Mouse (Mus musculus) myocyte (in vitro differentiated cells): Measurements from ENCODE around the gene Alox12b.

Experiments used
- CEBPB ChIP-seq: IDR thresholded peaks from 2 replicates; pipeline ENCODE4 v1.6.1; 2011; ENCODE audit warnings: mild to moderate bottlenecking, moderate library complexity; ENCODE audit not compliant: poor library complexity, insufficient read depth, severe bottlenecking
- E2F4 ChIP-seq: IDR thresholded peaks from one replicate; pipeline ENCODE4 v1.6.1; 2011; ENCODE audit warnings: mild to moderate bottlenecking, control low read depth, moderate library complexity; ENCODE audit not compliant: insufficient read depth
- MAX ChIP-seq: IDR thresholded peaks from one replicate; pipeline ENCODE4 v1.6.1; 2011; ENCODE audit warnings: low read depth, mild to moderate bottlenecking, control low read depth
- MYOG ChIP-seq, 3 experiments: IDR thresholded peaks; one replicate each; pipeline ENCODE4 v1.6.1; 2011; ENCODE audit warnings: control low read depth in 2 of 3, low read depth in 2 of 3, mild to moderate bottlenecking in 2 of 3; ENCODE audit not compliant: insufficient read length in 2 of 3, control insufficient read depth in 1 of 3, insufficient read depth in 1 of 3
- POLR2A ChIP-seq: IDR thresholded peaks from one replicate; pipeline ENCODE4 v1.6.1; 2011; ENCODE audit warnings: low read depth, mild to moderate bottlenecking, control low read depth, moderate library complexity; ENCODE audit not compliant: insufficient read length
- POLR2AphosphoS2 ChIP-seq: IDR thresholded peaks from one replicate; pipeline ENCODE4 v1.6.1; 2011; ENCODE audit warnings: low read depth, control low read depth; ENCODE audit not compliant: insufficient read length
- REST ChIP-seq: IDR thresholded peaks from one replicate; pipeline ENCODE4 v1.6.1; 2011; ENCODE audit warnings: mild to moderate bottlenecking, control low read depth, moderate library complexity; ENCODE audit not compliant: insufficient read depth, insufficient read length
- SRF ChIP-seq: IDR thresholded peaks from one replicate; pipeline ENCODE4 v1.6.1; 2011; ENCODE audit warnings: low read depth; ENCODE audit not compliant: control insufficient read depth, insufficient read length
- USF1 ChIP-seq: IDR thresholded peaks from one replicate; pipeline ENCODE4 v1.6.1; 2011; ENCODE audit warnings: low read depth, mild to moderate bottlenecking, control low read depth, moderate library complexity

GRCm38 (mm10) chr11:69149728-69150127 is 7.1 kb upstream of the Alox12b start:
- TF ChIP-seq MAX (no peak), POLR2A (no peak), POLR2AphosphoS2 (no peak), REST (no peak), SRF (no peak), USF1 (no peak), E2F4 (no peak), CEBPB (no peak), MYOG (IDR thresholded peaks at IDR 0.05; ENCODE audit: control insufficient read depth in 1 of 3, insufficient read depth in 1 of 3, insufficient read length in 2 of 3, low read depth in 2 of 3) (no peak)
